Mouse (Mus musculus): ENCODE measurements at regions not wholly inside any gene's neighbourhood (a gene's known extent, or its start where the extent isn't known, plus 50 kb on each side); places are given as distances from the start of the nearest gene placed in this dataset.
"Not testable (repeated sequence)": the region's sequence is repeated elsewhere in the genome, so short reads cannot be mapped to it uniquely, and the experiment has no call there.

- DNase-seq (ENCODE audit: inconsistent ontology term) = no peak
Observed at GRCm38 (mm10) chr13:4858341-4858740, 249.4 kb upstream of the Akr1e1 start.

GRCm38 (mm10) chr13:4839481-4839880, 230.5 kb upstream of the Akr1e1 start:
- DNase-seq (ENCODE audit: inconsistent ontology term) = not testable (repeated sequence)

DNA sequence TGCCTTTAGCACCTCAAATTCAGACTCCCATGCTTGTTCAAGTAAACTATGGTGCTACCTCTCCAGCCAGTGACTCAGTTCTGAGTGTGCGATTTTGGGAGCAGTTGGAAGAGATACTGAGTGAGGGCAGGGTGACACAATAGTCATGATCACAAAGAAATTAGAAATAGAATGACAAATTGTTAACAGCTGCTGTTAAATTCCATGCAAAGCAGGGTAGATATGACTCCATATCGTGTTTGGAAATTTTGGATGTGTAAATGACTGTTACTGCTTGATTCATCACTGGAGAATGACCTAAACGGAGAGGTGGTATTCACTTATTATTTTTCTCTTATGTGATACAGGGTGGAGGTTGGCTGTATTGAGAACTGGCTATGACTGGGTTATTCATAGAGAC, 217.8 kb upstream of the Akr1e1 start:
- DNase-seq (ENCODE audit: inconsistent ontology term) = no peak

- DNase-seq (ENCODE audit: inconsistent ontology term) = not testable (repeated sequence)
Observed at GRCm38 (mm10) chr13:4825749-4826148, 216.8 kb upstream of the Akr1e1 start.

GRCm38 (mm10) chr13:4806876-4807275, 197.9 kb upstream of the Akr1e1 start:
- no peak for DNase-seq (ENCODE audit: inconsistent ontology term)

DNA sequence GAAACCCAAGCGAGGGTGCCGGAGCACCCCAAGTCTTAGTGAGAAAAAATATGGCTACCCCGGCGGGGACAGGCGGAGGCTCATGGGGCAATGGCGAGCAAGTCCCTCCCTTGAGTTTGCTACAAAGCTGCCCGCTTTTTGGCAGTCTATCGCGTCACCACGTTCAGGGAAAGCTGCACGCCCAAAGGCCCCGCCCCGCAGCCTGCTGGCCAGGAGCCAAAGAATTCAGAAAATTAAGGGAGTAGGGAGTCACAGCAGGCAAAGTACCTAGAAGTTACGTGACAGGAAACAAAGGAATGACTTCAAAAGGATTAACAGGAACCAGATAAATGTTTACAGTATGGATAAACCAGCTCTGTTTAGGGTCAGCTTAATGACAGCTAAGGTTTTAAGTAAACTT, 191.7 kb upstream of the Akr1e1 start:
- DNase-seq (ENCODE audit: inconsistent ontology term) = no peak

DNA sequence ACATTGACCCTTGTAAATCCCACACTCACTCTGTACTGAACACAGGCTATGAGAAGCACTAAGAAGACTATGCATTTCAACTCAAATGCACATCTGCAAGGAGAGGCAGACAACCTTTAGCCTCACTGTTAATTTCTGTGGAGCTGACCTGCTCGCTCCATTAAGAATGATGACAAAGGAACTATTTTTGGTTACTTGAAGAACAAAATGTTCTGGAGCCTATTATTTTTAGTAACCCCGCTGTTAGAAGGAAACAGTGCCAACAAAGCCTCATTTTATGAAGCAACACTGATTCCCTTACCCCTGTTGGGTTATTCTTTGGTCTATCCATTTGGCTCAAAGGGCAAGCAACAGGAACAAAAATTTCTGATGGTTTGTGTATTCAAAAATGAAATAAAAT, 182.2 kb upstream of the Akr1e1 start:
- no peak for DNase-seq (ENCODE audit: inconsistent ontology term)

GRCm38 (mm10) chr13:4790414-4790813, 181.4 kb upstream of the Akr1e1 start:
- DNase-seq (ENCODE audit: inconsistent ontology term) = no peak

- no peak for DNase-seq (ENCODE audit: inconsistent ontology term)
Observed at GRCm38 (mm10) chr13:4783290-4783689, 174.3 kb upstream of the Akr1e1 start.

DNA sequence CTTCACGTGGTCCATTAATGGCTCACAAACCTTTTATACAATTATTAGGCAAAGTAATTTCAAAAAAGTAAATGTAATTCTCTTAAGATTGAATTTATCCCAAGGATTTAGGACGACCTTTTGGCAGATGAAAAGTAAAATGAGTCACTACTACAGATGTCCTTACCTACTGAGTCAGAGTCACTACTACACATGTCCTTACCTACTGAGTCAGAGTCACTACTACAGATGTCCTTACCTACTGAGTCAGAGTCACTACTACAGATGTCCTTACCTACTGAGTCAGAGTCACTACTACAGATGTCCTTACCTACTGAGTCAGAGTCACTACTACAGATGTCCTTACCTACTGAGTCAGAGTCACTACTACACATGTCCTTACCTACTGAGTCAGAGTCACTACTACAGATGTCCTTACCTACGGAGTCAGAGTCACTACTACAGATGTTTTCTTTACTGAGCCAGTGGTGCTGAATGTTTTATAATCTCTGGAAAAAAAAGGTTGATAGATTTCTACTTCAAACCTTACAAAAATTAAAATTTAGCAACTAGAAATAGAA, 169.4 kb upstream of the Akr1e1 start:
- not testable (repeated sequence) for DNase-seq (ENCODE audit: inconsistent ontology term)

- DNase-seq (ENCODE audit: inconsistent ontology term) = peak; percentile 26
Observed at GRCm38 (mm10) chr13:4776855-4777254, 167.9 kb upstream of the Akr1e1 start.

DNA sequence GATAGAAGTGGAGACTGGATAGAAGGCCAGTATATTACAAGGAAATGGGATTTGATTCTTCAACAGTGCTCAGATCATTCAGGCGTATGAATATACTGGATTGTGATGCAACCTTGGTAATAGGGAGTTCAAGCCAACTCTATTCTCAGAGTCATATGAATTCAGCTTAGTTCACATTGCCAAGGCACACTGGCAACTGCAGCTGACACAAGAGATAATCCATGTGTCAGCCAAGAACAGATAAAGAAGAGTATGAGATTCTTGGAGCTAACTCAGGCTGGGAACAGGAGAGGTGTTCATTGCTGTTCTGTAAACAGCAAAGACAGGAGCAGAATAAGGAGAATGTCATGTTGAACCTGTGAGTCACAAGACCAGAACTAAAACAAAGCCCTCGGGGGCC, 163.3 kb upstream of the Akr1e1 start:
- DNase-seq (ENCODE audit: inconsistent ontology term) = no peak

DNA sequence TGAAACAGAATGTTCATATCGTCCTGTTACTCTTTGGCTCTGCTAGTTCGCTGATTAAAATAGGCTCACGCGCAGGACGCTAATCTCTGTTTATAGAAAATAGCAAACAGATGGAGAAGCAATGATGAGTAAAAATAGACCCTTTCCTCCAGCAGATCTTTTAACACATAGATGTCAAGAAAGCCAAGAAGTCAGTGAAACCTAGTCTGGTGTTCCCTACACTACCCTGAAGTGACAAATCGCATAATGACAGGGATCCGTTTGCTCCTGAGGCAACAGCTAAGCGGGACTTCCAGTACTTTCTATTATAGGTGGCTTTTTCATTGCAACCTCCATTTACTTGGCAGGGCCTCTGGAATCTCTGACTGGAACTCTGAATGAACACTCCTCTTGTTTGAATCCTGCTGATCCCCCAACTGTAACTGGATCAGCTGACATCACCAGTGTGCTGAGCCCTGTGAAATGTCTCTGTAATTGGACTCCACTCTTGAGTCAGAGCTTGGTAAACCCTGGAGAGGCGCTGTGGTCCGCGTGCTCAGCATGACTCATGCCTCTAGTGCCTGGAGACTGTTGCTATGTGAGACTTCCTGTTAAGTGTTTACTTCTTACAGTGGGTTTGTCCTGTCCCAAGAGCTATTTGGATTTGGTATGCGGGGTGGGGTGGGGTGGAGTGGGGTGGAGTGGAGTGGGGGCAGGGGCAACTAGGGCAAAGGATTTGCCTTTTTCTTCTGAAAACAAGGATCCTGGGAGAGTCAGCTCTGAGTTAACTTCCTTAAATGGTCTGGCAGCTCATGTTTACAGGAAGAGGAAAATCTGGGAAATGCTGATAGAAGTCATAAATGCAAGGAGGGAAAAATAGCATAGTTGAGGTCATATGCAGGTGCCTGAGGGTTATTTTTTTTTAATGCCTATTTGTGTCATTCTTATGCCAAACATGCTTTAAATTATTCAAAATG, 162.4 kb upstream of the Akr1e1 start:
- DNase-seq (ENCODE audit: inconsistent ontology term) = peak; percentile 98

GRCm38 (mm10) chr13:4759965-4760364, 151.0 kb upstream of the Akr1e1 start:
- no peak for DNase-seq (ENCODE audit: inconsistent ontology term)

DNA sequence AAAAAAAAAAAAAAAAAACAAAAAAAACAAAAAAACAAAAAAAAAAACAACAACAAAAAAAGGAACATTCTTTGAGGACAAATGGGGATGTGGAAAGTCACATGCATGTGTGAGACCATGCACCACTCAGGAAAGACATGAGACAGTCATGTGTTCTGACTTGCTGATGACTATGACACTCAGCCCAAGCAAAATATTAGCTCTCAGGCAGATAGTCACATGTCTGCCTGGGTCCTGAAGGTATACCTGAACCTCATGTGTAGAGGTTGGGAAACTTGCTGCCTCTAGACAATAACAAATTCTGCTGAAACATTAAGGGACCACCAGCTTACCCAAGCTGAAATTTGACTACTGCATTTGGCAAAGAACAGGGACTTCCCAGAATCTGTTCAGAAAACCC, 147.6 kb upstream of the Akr1e1 start:
- DNase-seq (ENCODE audit: inconsistent ontology term) = no peak

DNA sequence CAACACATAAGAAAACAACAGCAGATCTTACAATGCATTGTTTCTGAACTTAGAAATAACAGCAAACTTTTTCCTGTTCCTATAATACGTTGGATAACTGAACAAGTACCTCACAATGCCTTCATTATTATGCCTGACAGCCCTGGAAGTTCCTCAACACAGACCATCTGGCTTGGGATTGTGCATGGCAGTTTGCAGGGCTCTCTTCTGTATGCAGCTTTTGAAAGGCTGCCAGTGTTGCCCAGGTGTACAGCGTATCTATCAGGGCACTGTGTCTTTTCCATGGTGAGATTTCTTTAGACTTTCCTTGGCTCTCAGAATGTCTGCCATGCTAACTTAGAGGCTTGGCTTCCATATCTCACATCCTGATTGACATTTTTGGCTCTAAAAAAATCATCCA, 134.0 kb upstream of the Akr1e1 start:
- DNase-seq (ENCODE audit: inconsistent ontology term) = peak; percentile 34

GRCm38 (mm10) chr13:4716299-4716698, 107.3 kb upstream of the Akr1e1 start:
- not testable (repeated sequence) for DNase-seq (ENCODE audit: inconsistent ontology term)

- DNase-seq (ENCODE audit: inconsistent ontology term) = no peak
Observed at GRCm38 (mm10) chr13:4714724-4715123, 105.8 kb upstream of the Akr1e1 start.

DNA sequence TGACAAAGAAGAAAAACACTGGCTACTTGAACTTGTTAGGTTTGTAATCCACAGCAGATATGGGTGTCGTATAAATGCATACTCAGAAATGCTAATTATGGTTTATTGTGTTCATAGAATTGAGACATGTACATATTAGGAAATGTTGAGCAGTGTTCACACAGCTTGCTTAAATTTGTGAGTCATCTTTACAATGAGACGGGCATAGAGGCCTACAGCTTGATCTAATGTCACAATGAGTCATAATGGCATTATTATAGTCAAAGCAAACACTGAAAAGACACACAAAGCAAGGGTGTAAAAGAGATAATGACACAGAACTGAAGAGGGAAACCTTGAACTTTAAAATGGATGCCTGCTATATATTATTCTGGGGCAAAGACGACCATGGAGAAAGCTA, 103.7 kb upstream of the Akr1e1 start:
- DNase-seq (ENCODE audit: inconsistent ontology term) = peak; percentile 36

- not testable (repeated sequence) for DNase-seq (ENCODE audit: inconsistent ontology term)
Observed at GRCm38 (mm10) chr13:4699591-4699990, 90.6 kb upstream of the Akr1e1 start.

DNA sequence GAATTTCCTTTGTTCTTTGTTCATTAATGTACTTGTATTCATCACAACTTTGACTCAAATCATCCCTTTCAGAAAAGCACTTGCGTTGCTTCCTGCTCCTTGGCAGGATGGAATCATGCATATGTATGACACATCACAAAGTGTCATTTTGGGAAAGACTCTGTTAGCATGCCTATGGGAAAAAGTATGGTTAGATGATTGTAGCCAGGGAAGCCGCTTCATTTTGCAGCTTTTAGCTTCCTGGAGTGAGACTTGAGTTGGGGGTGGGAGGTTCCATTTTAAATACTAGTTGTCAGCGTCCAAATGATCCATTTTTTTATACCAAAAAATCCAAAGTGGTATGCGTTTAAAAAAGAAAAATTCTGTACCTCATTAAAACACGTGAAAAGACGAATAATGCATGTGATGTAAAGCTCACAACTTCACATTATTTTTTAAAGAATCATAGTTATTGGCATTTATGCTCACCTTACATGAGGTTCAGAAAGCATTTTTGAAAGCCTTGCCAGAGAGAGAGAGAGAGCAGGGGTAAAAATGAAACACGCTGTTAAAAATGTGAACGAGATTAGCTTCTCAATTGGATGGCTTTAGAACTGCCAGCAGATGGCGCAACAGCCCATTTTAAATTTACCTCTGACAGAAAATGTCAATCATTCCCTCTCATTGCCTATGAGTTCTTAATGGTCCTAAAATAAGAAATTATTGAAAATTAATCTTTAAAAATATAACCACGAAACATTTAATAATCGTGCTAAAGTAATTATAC, 57.6 kb upstream of the Akr1e1 start:
- DNase-seq (ENCODE audit: inconsistent ontology term) = peak; percentile 65

GRCm38 (mm10) chr13:4663390-4663789, 54.4 kb upstream of the Akr1e1 start:
- no peak for DNase-seq (ENCODE audit: inconsistent ontology term)
